Mouse (Mus musculus) spleen, adult 2 months (tissue): ENCODE measurements around the gene Arhgap30. TPM values are rescaled to one million over a fixed set of nuclear protein-coding genes. Genes with fewer than 3 reads are reported as not detected.

Experiments used
- DNase-seq, 2 experiments: peaks; one replicate each; pipeline versions ENCODE4 v3.0.0 to v3.0.0-alpha.2; 2012 to 2021; ENCODE audit warnings: low spot score in 2 of 2, low read depth in 1 of 2
- H3K27ac ChIP-seq: fragments of 200-500 bp; 2 replicates; pipeline ENCODE4 v1.5.1; 2012; ENCODE audit warnings: low read length, inconsistent platforms; ENCODE audit not compliant: insufficient read depth
- H3K27me3 ChIP-seq: fragments of 200-500 bp; 2 replicates; pipeline ENCODE4 v1.6.1; 2012; ENCODE audit warnings: mild to moderate bottlenecking, moderate library complexity, low read length, inconsistent platforms; ENCODE audit not compliant: control insufficient read depth, insufficient read depth
- H3K36me3 ChIP-seq: fragments of 200-500 bp; 2 replicates; pipeline ENCODE4 v1.6.1; 2012; ENCODE audit warnings: mild to moderate bottlenecking, low read length, inconsistent platforms; ENCODE audit not compliant: control insufficient read depth, insufficient read depth
- H3K4me1 ChIP-seq: fragments of 200-500 bp; 2 replicates; pipeline ENCODE4 v1.6.1; 2011; ENCODE audit warnings: inconsistent platforms; ENCODE audit not compliant: control insufficient read depth, insufficient read depth, insufficient read length
- H3K4me3 ChIP-seq: fragments of 200-500 bp; 2 replicates; pipeline ENCODE4 v1.5.1; 2011; ENCODE audit warnings: mild to moderate bottlenecking, inconsistent platforms; ENCODE audit not compliant: insufficient read depth, insufficient read length; ENCODE audit errors: extremely low read depth
- CTCF ChIP-seq: fragments of 200-500 bp; IDR thresholded peaks from 2 replicates; pipeline ENCODE4 v1.5.1; 2011; ENCODE audit warnings: mild to moderate bottlenecking, inconsistent platforms; ENCODE audit not compliant: insufficient read depth, insufficient read length, insufficient replicate concordance; ENCODE audit errors: extremely low read depth
- POLR2A ChIP-seq: fragments of 200-500 bp; IDR thresholded peaks from 2 replicates; pipeline ENCODE4 v1.6.1; 2011; ENCODE audit warnings: low read depth, low read length, inconsistent platforms
- WGBS: fragments of 180-500 bp; shearing (Covaris S2); methylation state at CpG from one replicate; pipeline ENCODE4 v1.1.7; 2018; 5-methylcytosine and 5-hydroxymethylcytosine counted together
- polyA plus RNA-seq: library from polyadenylated mRNA; depleted of rRNA; stranded (reverse); fragments of >200 nt; gene quantifications from 2 replicates; pipeline ENCODE4 v1.2.3, GENCODE M21; 2012

The Arhgap30 gene
- polyA plus RNA-seq, 1 experiment = 79.5 TPM

- Histone ChIP-seq H3K27ac (peak within 1 kb of the TSS; percentile 11; the same call in 1 of the 2 replicates), H3K4me3 (peak within 1 kb of the TSS; percentile 60), H3K4me1 (peaks cover 16% of the 10 kb centered on the region), H3K36me3 (no peaks in the 10 kb centered on the region), H3K27me3 (peaks cover 6% of the 10 kb centered on the region; the same call in 1 of the 2 replicates)
- WGBS = 2% methylated on average over 46 of the region's 46 CpGs
- TF ChIP-seq POLR2A = no peak
- TF ChIP-seq CTCF = no peak
- peak; percentile 28 to 73 for DNase-seq
These were observed 48.7 kb downstream of the Arhgap30 start, which contains the start of gene F11r for GRCm38 (mm10) chr1:171437264-171438013. Gene F11r, plus strand, starts transcription at chr1:171437535.

GRCm38 (mm10) chr1:171438014-171438670 is 49.4 kb downstream of the Arhgap30 start:
- peaks cover 6% of the 10 kb centered on the region; the same call in 1 of the 2 replicates for H3K27me3 ChIP-seq
- no peak for DNase-seq
- peaks cover 16% of the 10 kb centered on the region for H3K4me1 ChIP-seq
- H3K36me3 ChIP-seq = no peaks in the 10 kb centered on the region
- H3K27ac ChIP-seq = peak overlapping the region; percentile 11; the same call in 1 of the 2 replicates
- 13% methylated on average over 18 of the region's 18 CpGs for WGBS
- TF ChIP-seq CTCF = no peak
- no peak for TF ChIP-seq POLR2A
- H3K4me3 ChIP-seq = peak overlapping the region; percentile 60

GRCm38 (mm10) chr1:171439072-171439471 is 50.3 kb downstream of the Arhgap30 start:
- WGBS = 66% methylated on average over 8 of the region's 8 CpGs
- TF ChIP-seq CTCF (no peak), POLR2A (no peak)
- no peak overlapping the region for H3K27ac ChIP-seq
- peaks cover 16% of the 10 kb centered on the region for H3K4me1 ChIP-seq
- no peak for DNase-seq
- no peaks in the 10 kb centered on the region for H3K36me3 ChIP-seq
- H3K4me3 ChIP-seq = no peak overlapping the region
- peaks cover 6% of the 10 kb centered on the region; the same call in 1 of the 2 replicates for H3K27me3 ChIP-seq

GRCm38 (mm10) chr1:171440025-171440725 is 51.4 kb downstream of the Arhgap30 start:
- 29% methylated on average over 9 of the region's 9 CpGs for WGBS
- DNase-seq = no peak
- Histone ChIP-seq H3K4me1 (peaks cover 16% of the 10 kb centered on the region), H3K4me3 (no peak overlapping the region; the same call in 1 of the 2 replicates), H3K36me3 (no peaks in the 10 kb centered on the region), H3K27ac (peak overlapping the region; percentile 10; the same call in 1 of the 2 replicates), H3K27me3 (peaks cover 6% of the 10 kb centered on the region; the same call in 1 of the 2 replicates)
- TF ChIP-seq CTCF (no peak), POLR2A (no peak)

GRCm38 (mm10) chr1:171441466-171442412 is 53.0 kb downstream of the Arhgap30 start:
- Histone ChIP-seq H3K36me3 (no peaks in the 10 kb centered on the region), H3K27ac (peak overlapping the region; percentile 38), H3K27me3 (peaks cover 6% of the 10 kb centered on the region; the same call in 1 of the 2 replicates), H3K4me3 (no peak overlapping the region), H3K4me1 (peaks cover 16% of the 10 kb centered on the region)
- no peak for TF ChIP-seq POLR2A
- no peak for TF ChIP-seq CTCF
- no peak for DNase-seq
- 17% methylated on average over 7 of the region's 7 CpGs for WGBS

GRCm38 (mm10) chr1:171442413-171442760 is 53.6 kb downstream of the Arhgap30 start:
- 28% methylated on average over 8 of the region's 8 CpGs for WGBS
- TF ChIP-seq POLR2A (no peak), CTCF (no peak)
- H3K27ac ChIP-seq = peak overlapping the region; percentile 38; the same call in 1 of the 2 replicates
- peaks cover 13% of the 10 kb centered on the region for H3K4me1 ChIP-seq
- no peaks in the 10 kb centered on the region for H3K36me3 ChIP-seq
- no peak for DNase-seq
- peaks cover 6% of the 10 kb centered on the region; the same call in 1 of the 2 replicates for H3K27me3 ChIP-seq
- H3K4me3 ChIP-seq = no peak overlapping the region
